Mouse (Mus musculus) B cell, adult 67 days (primary cell): ENCODE data around the gene Mrpl40. TPM values are rescaled to one million over a fixed set of nuclear protein-coding genes. Genes with fewer than 3 reads are reported as not detected.

Experiments used
- total RNA-seq, 2 experiments: library from RNA; stranded (reverse); gene quantifications; 4 replicates each; pipeline ENCODE4 v1.2.4; 2023

Gene Mrpl40
- total RNA-seq: 10 to 100 TPM; 37.3 to 38.1 TPM

GRCm38 (mm10) chr16:18876442-18877308, at the start of gene Mrpl40, which contains the start of gene Hira:
Gene Mrpl40 (minus strand): TSS chr16:18876862.
Gene Hira (plus strand): TSS chr16:18877037.

GRCm38 (mm10) chr16:18836468-18837208, 40.0 kb downstream of the Mrpl40 start, which contains the start of the genes 2510002D24Rik and Gm28539:
Gene 2510002D24Rik (plus strand): TSS chr16:18836578.
Gene Gm28539 (plus strand): TSS chr16:18836584.

Other genes with a start within 250 kb of the Mrpl40 start
- not detected for gene Sept5, start 246.9 kb downstream of the Mrpl40 start, total RNA-seq
- not detected for gene Cldn5, start 100.0 kb downstream of the Mrpl40 start, total RNA-seq
- 100 to 1,000 TPM; 107 to 108 TPM for gene Ufd1, start 65.1 kb downstream of the Mrpl40 start, total RNA-seq
- 1 to 10 TPM; 4.5 to 5.5 TPM for gene Cdc45, start 64.9 kb downstream of the Mrpl40 start, total RNA-seq
- 10 to 100 TPM; 41.9 to 44.5 TPM for gene 2510002D24Rik, start 40.3 kb downstream of the Mrpl40 start, total RNA-seq
- gene Gm28539, start 40.3 kb downstream of the Mrpl40 start, total RNA-seq: 1 to 10 TPM in 1 of 2 experiments, not detected in 1; 7.5 TPM
- 10 to 100 TPM; 76.4 to 80.0 TPM for gene Hira, start 175 bp upstream of the Mrpl40 start, total RNA-seq